Comparison of ENCODE assay signal across 30 mouse cellular contexts in genomic region chrX:115030381-115031136, GRCm38 (mm10).
DNase-seq lines count a peak whose midpoint lies in the region; ATAC-seq and TF ChIP-seq lines count a peak whose summit lies in the region.
"Had no signal": no experiment of that assay in that cellular context is flagged by ENCODE, and none has a peak within 500 bp of the region (broad histone marks: within the 10 kb centered on the region; RNA-seq: fewer than 3 reads in every experiment).

No protein-coding gene starts in this region.

- CTCF ChIA-PET in Patski (lab: Charles Lee): no interaction called here

- no peak overlapping the region for H3K9ac ChIP-seq in kidney, embryonic 15.5 days
- H3K9ac ChIP-seq in lung, postnatal 0 days (replicated peaks; ENCODE audit: low read depth): no peak overlapping the region
- no peak overlapping the region for H3K9ac ChIP-seq in hindbrain, embryonic 12.5 days
- no peak overlapping the region for H3K9ac ChIP-seq in hindbrain, embryonic 16.5 days (ENCODE audit: low read depth, low read length)
- H3K9ac ChIP-seq: embryonic facial prominence, embryonic 12.5 days; heart, embryonic 12.5 days; hindbrain, embryonic 14.5 days; liver, embryonic 13.5 days; midbrain, embryonic 15.5 days; neural tube, embryonic 15.5 days; stomach, embryonic 15.5 days had no signal

- TF ChIP-seq EP300 in lung, postnatal 0 days (IDR thresholded peaks at IDR 0.05): peak; percentile 88

- in situ Hi-C loops in Patski (cut with MboI; ENCODE audit: low pct_unique_long_range_greater_than_20kb): no loop called here

- no peaks in the 10 kb centered on the region for H3K4me1 ChIP-seq in kidney, embryonic 15.5 days
- H3K4me1 ChIP-seq in lung, postnatal 0 days (ENCODE audit: insufficient read depth, low read depth, low read length): no peaks in the 10 kb centered on the region
- H3K4me1 ChIP-seq in hindbrain, embryonic 12.5 days: no peaks in the 10 kb centered on the region
- no peaks in the 10 kb centered on the region for H3K4me1 ChIP-seq in hindbrain, embryonic 16.5 days (ENCODE audit: control insufficient read depth, insufficient read depth, low read depth, low read length)
- H3K4me1 ChIP-seq: embryonic facial prominence, embryonic 12.5 days; forebrain, embryonic 10.5 days; heart, embryonic 12.5 days; liver, embryonic 13.5 days; megakaryocyte, embryonic 14.5 days; midbrain, embryonic 15.5 days; neural tube, embryonic 15.5 days; stomach, embryonic 15.5 days had no signal

- DNase-seq in kidney, postnatal 36 days: no peak
- peak; percentile 14 for DNase-seq in ES-CJ7 (ENCODE audit: low read depth, low spot score)
- no peak for DNase-seq in Patski (ENCODE audit: low read depth, low spot score)
- peak; percentile 55 for DNase-seq in lung, postnatal 0 days (ENCODE audit: low spot score)
- no peak for DNase-seq in left cerebral cortex, postnatal 36 days (ENCODE audit: low spot score in 2 of 2)
- DNase-seq: adrenal gland, postnatal 36 days; cerebellum, adult 2 months; cerebellum, postnatal 14 days; heart, adult 2 months; heart, postnatal 4 days; kidney, adult 11 months; kidney, postnatal 4 days; left cerebral cortex, postnatal 4 days; liver, embryonic 13.5 days; retina, postnatal 1 day; right cerebral cortex, postnatal 14 days had no signal

- WGBS in kidney, embryonic 15.5 days: 94% methylated on average over 1 of the region's 1 CpGs
- 56% methylated on average over 1 of the region's 1 CpGs for WGBS in lung, postnatal 0 days
- WGBS in hindbrain, embryonic 12.5 days: 83% methylated on average over 1 of the region's 1 CpGs
- 90% methylated on average over 1 of the region's 1 CpGs for WGBS in hindbrain, embryonic 16.5 days

- no peaks in the 10 kb centered on the region for H3K36me3 ChIP-seq in kidney, embryonic 15.5 days
- H3K36me3 ChIP-seq in lung, postnatal 0 days (ENCODE audit: insufficient read depth, low read length): no peaks in the 10 kb centered on the region
- H3K36me3 ChIP-seq in hindbrain, embryonic 12.5 days: no peaks in the 10 kb centered on the region
- no peaks in the 10 kb centered on the region for H3K36me3 ChIP-seq in hindbrain, embryonic 16.5 days (ENCODE audit: control insufficient read depth, insufficient read depth, low read length)
- H3K36me3 ChIP-seq: embryonic facial prominence, embryonic 12.5 days; forebrain, embryonic 10.5 days; heart, embryonic 12.5 days; liver, embryonic 13.5 days; midbrain, embryonic 15.5 days; neural tube, embryonic 15.5 days; stomach, embryonic 15.5 days had no signal

- no peaks in the 10 kb centered on the region for H3K27me3 ChIP-seq in kidney, embryonic 15.5 days
- no peaks in the 10 kb centered on the region for H3K27me3 ChIP-seq in Patski
- H3K27me3 ChIP-seq in lung, postnatal 0 days (replicated peaks; ENCODE audit: insufficient read depth, low read length): no peaks in the 10 kb centered on the region
- no peaks in the 10 kb centered on the region for H3K27me3 ChIP-seq in hindbrain, embryonic 12.5 days
- no peaks in the 10 kb centered on the region for H3K27me3 ChIP-seq in hindbrain, embryonic 16.5 days (replicated peaks; ENCODE audit: control insufficient read depth, insufficient read depth, low read length)
- H3K27me3 ChIP-seq: embryonic facial prominence, embryonic 12.5 days; heart, embryonic 12.5 days; liver, embryonic 13.5 days; megakaryocyte, embryonic 14.5 days; midbrain, embryonic 15.5 days; neural tube, embryonic 15.5 days; stomach, embryonic 15.5 days had no signal

- H3K4me2 ChIP-seq in kidney, embryonic 15.5 days: no peak overlapping the region
- no peak overlapping the region for H3K4me2 ChIP-seq in lung, postnatal 0 days (replicated peaks; ENCODE audit: low read depth, low read length)
- no peak overlapping the region for H3K4me2 ChIP-seq in hindbrain, embryonic 12.5 days (replicated peaks)
- no peak overlapping the region for H3K4me2 ChIP-seq in hindbrain, embryonic 16.5 days (ENCODE audit: low read length)
- H3K4me2 ChIP-seq: embryonic facial prominence, embryonic 12.5 days; heart, embryonic 12.5 days; hindbrain, embryonic 14.5 days; liver, embryonic 13.5 days; midbrain, embryonic 15.5 days; neural tube, embryonic 15.5 days; stomach, embryonic 15.5 days had no signal

- no peaks in the 10 kb centered on the region for H3K9me3 ChIP-seq in kidney, embryonic 15.5 days (replicated peaks)
- H3K9me3 ChIP-seq in lung, postnatal 0 days (ENCODE audit: low read length): no peaks in the 10 kb centered on the region
- H3K9me3 ChIP-seq in hindbrain, embryonic 12.5 days (replicated peaks): no peaks in the 10 kb centered on the region
- H3K9me3 ChIP-seq in hindbrain, embryonic 16.5 days (ENCODE audit: control insufficient read depth, low read length): no peaks in the 10 kb centered on the region
- H3K9me3 ChIP-seq: embryonic facial prominence, embryonic 12.5 days; forebrain, embryonic 10.5 days; heart, embryonic 12.5 days; liver, embryonic 13.5 days; megakaryocyte, embryonic 14.5 days; midbrain, embryonic 15.5 days; neural tube, embryonic 15.5 days; stomach, embryonic 15.5 days had no signal

- no peak overlapping the region for H3K4me3 ChIP-seq in kidney, embryonic 15.5 days (replicated peaks)
- H3K4me3 ChIP-seq in lung, postnatal 0 days (ENCODE audit: low read depth, low read length): no peak overlapping the region
- H3K4me3 ChIP-seq in hindbrain, embryonic 12.5 days: no peak overlapping the region
- H3K4me3 ChIP-seq in hindbrain, embryonic 16.5 days (ENCODE audit: low read length): no peak overlapping the region
- H3K4me3 ChIP-seq: embryonic facial prominence, embryonic 12.5 days; forebrain, embryonic 10.5 days; heart, adult 2 months; heart, embryonic 12.5 days; liver, embryonic 13.5 days; megakaryocyte, embryonic 14.5 days; midbrain, embryonic 15.5 days; neural tube, embryonic 15.5 days; stomach, embryonic 15.5 days had no signal

- intact Hi-C loops in left cerebral cortex, postnatal 36 days (cut with DNase I): no loop called here

- no peak overlapping the region for H3K27ac ChIP-seq in kidney, embryonic 15.5 days
- H3K27ac ChIP-seq in lung, postnatal 0 days (ENCODE audit: low read length): no peak overlapping the region
- H3K27ac ChIP-seq in hindbrain, embryonic 12.5 days: no peak overlapping the region
- no peak overlapping the region for H3K27ac ChIP-seq in hindbrain, embryonic 16.5 days (ENCODE audit: low read depth, low read length)
- H3K27ac ChIP-seq: embryonic facial prominence, embryonic 12.5 days; forebrain, embryonic 10.5 days; heart, adult 2 months; hindbrain, embryonic 14.5 days; liver, embryonic 13.5 days; midbrain, embryonic 15.5 days; neural tube, embryonic 15.5 days; stomach, embryonic 15.5 days had no signal

- peak; percentile 29; the same call in 1 of the 2 replicates for ATAC-seq in kidney, embryonic 15.5 days (replicated peaks; ENCODE audit: low FRiP score)
- peak; percentile 47 for ATAC-seq in Patski
- peak; percentile 75 for ATAC-seq in lung, postnatal 0 days
- ATAC-seq in hindbrain, embryonic 12.5 days (ENCODE audit: low FRiP score): no peak
- no peak for ATAC-seq in hindbrain, embryonic 16.5 days
- ATAC-seq: CD4-positive, CD25-positive, alpha-beta regulatory T cell, adult 4 months; forebrain, embryonic 16.5 days; inflammation-experienced regulatory T-cells, adult 6 months; midbrain, embryonic 15.5 days had no signal

- POLR2A ChIA-PET in Patski (lab: Charles Lee): no interaction called here

- no peak for TF ChIP-seq CTCF in Patski (IDR thresholded peaks at IDR 0.05)
- no peak for TF ChIP-seq CTCF in lung, postnatal 0 days (IDR thresholded peaks at IDR 0.05)

Comparison
In these comparisons a context has a peak if more than half of its experiments do, and no peak if none do; other contexts are left out.
1. ATAC-seq: peak in kidney, embryonic 15.5 days (single experiment), Patski (single experiment) and lung, postnatal 0 days (single experiment); none in hindbrain, embryonic 12.5 days (single experiment) and hindbrain, embryonic 16.5 days (single experiment).
2. DNase-seq: peak in ES-CJ7 (single experiment) and lung, postnatal 0 days (single experiment); none in kidney, postnatal 36 days (0 of 2), Patski (single experiment) and left cerebral cortex, postnatal 36 days (0 of 2).